Mouse (Mus musculus) layer of hippocampus, postnatal 10 days (tissue): ENCODE measurements around the gene Tns1. TPM values are rescaled to one million over a fixed set of nuclear protein-coding genes. Genes with fewer than 3 reads are reported as not detected.

Experiments
- DNase-seq, 2 experiments: peaks; one replicate each; pipeline ENCODE4 v3.0.0; 2021; ENCODE audit warnings: low spot score in 2 of 2
- total RNA-seq, 2 experiments: library from RNA; stranded (reverse); gene quantifications; 2 replicates each; pipeline ENCODE4 v1.2.3; 2021

Gene Tns1
- total RNA-seq, 2 experiments from 2014 or later = 35.2 to 35.3 TPM

GRCm38 (mm10) chr1:74015513-74016234, 108.6 kb downstream of the Tns1 start:
- DNase-seq = no peak

- no peak for DNase-seq
These were observed 109.5 kb downstream of the Tns1 start for GRCm38 (mm10) chr1:74014538-74015327.

- no peak for DNase-seq
These were observed 110.8 kb downstream of the Tns1 start for GRCm38 (mm10) chr1:74013296-74014031.

DNA sequence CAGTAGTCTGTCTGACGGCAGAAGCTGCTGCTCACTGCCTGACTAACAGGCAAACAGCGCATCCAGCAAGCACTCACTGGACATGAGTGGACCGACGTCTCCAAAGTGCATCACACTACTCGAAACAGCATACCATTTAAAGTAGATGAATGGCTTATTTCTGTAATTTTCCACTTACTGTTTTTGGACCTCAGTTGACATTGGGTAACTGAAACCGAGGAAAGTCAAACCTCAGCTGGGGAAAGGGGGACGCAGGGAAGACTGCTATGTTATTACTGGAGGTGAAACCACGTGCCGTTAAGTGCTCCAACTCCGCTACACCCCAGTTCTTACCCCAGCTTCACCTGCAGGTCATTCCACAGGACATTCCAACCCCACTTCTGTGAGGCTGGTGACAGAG, 111.5 kb downstream of the Tns1 start:
- no peak for DNase-seq

GRCm38 (mm10) chr1:74009495-74009894, 114.8 kb downstream of the Tns1 start:
- no peak for DNase-seq

GRCm38 (mm10) chr1:74008966-74009365, 115.3 kb downstream of the Tns1 start:
- DNase-seq = no peak

- no peak for DNase-seq
These were observed 115.8 kb downstream of the Tns1 start for GRCm38 (mm10) chr1:74008498-74008897.

DNA sequence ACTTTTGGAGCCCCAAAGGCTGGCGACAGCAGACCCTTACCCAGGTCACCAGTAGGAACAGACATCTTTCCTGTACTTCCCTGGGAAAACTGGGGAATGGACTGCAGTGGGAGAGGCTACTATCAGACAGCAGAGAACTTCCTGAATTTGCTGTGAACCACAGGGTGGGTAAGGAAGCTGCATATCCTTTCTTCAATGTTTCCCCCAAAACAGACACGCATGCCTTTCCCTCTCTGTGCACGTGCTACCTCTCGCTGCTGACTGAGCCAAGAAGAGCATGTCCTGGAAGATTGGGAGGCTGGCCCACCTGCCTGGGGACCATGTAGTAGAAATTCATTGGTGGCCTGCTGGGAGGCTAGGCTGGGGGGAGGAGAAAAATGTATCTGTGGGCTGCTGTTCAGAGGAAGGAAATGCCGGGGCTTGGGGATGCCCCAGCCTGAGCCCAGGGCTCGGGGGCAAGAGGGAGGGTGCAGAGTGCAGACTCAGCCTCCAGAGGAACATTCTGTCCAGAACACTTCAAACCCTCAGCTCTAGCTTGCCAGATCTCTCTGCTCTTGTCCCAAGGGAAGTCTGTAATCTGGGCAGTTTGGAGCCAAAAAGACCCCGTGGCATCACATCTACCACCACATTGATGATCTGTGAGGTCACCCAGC, 116.7 kb downstream of the Tns1 start:
- no peak for DNase-seq

GRCm38 (mm10) chr1:74005020-74005419, 119.2 kb downstream of the Tns1 start:
- no peak for DNase-seq

- no peak for DNase-seq
These were observed 120.5 kb downstream of the Tns1 start for GRCm38 (mm10) chr1:74003723-74004122.

DNA sequence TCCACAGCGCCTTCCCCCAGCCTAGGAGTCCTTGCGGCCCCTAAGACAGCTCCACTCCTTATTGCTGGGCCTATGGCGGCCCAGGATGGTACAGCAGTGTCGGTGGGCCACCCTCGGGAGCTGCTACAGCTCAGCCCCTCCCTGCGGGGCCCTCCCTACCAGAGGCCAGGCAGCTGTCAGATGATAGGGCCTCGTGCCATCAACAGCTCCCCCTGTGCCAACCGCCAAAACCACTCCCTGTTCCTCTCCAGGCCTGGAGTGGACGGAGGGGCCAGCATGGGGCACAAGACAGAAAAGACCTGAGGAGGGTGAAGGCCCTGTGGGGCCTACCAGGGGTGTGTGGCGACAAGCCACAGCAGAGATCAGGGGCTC, 122.8 kb downstream of the Tns1 start:
- no peak for DNase-seq

GRCm38 (mm10) chr1:74000810-74001448, 123.3 kb downstream of the Tns1 start:
- no peak for DNase-seq

DNA sequence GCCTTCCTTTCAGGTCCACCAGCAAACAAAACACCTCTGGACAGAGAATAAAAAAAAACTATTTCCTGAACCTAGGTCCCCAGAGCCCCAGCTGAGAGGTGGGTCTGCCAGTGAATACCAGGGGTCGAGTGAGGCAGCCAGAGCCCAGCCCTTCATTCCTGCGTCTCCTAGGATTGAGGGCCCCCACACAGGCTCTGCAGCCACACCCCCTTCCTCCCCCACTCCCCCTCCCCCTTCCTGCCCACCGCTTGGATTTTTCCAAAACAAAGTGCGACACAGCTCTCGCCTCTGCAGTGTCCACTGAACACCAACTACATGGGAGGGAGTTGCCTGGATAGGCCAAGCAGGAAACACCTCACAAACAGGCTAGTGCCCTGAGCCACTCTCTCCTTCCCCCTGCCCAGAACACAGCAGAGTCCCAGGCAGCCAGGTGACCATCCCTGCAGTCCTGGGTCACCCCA, 124.0 kb downstream of the Tns1 start:
- no peak for DNase-seq

DNA sequence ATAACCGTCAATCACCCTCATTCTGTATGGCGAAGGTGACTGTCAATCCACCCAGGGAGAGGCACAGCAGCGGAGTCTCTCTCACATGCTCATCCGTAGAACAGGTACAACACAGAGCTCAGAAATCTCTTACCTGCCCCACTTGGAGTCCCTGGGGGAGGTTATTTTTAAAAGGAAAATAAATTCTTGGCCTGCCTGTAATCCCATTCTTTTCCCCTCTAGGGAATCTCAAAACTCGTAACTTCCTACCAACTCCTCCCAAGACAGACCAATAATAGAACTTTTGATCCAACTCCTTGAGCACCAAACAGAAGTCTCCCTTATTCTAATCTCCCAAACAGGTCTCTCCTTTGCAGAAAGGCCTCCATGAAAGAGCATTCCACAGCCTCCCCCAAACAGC, 124.7 kb downstream of the Tns1 start:
- no peak for DNase-seq

GRCm38 (mm10) chr1:73998925-73999375, 125.3 kb downstream of the Tns1 start:
- no peak for DNase-seq

DNA sequence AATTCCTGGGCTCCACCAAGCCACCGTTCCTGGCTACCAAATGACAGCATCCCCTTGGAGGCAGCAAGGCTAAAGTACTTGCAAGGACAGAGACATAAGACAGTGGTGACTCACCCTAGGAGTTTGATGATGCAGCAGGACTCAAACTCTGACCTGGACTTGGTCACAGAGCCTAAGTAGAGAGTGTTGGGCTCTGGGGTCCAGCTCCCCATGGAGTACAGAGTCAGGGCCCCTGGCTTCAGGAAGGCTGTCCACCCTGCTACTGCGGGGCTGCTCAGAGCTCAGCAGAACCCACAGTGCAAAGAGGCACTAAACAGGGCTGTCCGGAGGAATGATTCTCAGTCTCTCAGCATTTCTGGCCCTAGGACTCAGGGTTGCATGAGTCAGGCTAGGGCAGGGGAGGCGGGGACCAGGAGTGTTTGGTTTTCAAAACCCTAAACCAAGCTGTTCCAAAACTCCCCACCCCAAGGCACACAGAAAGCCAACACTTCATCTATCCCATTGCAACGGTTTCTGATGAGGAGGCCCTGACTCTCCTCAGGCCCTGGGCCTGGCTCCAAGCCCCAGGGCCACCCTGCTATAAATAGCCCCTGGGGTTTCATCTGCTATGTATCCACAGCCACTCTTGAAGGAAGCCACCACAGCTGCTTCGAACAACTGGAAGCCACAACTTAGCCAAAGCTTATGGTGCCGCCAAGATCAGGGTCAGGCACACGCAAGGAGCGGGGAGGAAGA, 126.0 kb downstream of the Tns1 start:
- DNase-seq = no peak

DNA sequence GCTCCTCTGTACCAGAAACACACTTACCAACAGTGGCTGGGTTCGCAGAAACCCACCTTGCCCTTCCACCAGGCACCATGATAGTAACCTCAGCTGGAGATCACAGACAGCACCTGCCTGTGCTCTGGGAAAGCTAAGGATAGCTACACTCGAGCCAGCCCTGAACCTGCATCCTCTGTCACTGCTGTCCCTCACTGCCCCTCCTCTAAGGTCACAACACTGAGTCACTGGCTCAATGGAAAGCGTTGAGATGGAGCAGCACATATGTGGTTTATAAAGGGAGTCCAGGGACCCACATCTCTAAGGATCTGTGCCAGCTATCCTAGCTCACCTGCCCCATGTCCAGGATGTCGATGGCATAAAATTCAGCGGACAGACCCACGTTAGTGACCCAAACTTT, 126.9 kb downstream of the Tns1 start:
- DNase-seq = no peak

DNA sequence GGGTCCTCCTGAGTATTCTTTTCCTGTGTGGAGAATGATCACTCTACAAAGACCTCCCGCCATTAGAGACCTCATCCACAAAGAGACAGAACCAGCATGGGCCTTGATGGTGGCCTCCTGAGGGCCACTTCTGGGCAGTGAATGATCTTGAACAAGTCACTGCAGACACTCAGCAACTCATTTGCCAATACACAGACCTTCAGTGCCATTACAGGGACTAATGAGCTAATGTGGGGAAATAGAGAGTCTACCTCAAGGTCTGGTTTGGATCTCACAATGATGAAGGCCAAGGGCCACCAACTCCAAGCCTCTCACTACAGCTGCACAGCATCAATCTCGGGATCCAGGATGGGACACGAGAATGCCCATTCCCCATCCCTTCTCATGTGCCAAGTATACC, 127.6 kb downstream of the Tns1 start:
- DNase-seq = no peak

- peak; percentile 65 to 68 for DNase-seq
These were observed 128.0 kb downstream of the Tns1 start for GRCm38 (mm10) chr1:73996209-73996608.
